Mouse (Mus musculus) embryonic facial prominence, embryonic 11.5 days (tissue): Measurements from ENCODE around the gene Selplg. TPM values are rescaled to one million over a fixed set of nuclear protein-coding genes. Genes with fewer than 3 reads are reported as not detected.

Experiments used
- ATAC-seq: fragments of 200-750 bp; cut with Nextera tagmentation; replicated peaks from 2 replicates; pipeline ENCODE4 v1.8.0; 2017; ENCODE audit warnings: low read depth; ENCODE audit not compliant: insufficient number of reproducible peaks, low FRiP score, low TSS enrichment
- DNase-seq: peaks from one replicate; pipeline ENCODE4 v3.0.0-alpha.2; 2015; ENCODE audit warnings: low spot score
- H3K27ac ChIP-seq: fragments of 300-500 bp; sonication (generic); replicated peaks from 2 replicates; pipeline ENCODE4 v1.5.1; 2014; ENCODE audit warnings: mild to moderate bottlenecking, low read depth, low read length, control low read depth
- H3K27me3 ChIP-seq: fragments of 300-500 bp; sonication (generic); 2 replicates; pipeline ENCODE4 v1.6.1; 2014; ENCODE audit warnings: mild to moderate bottlenecking, low read length, moderate library complexity, mixed read lengths; ENCODE audit not compliant: control insufficient read depth, insufficient read depth
- H3K36me3 ChIP-seq: fragments of 300-500 bp; sonication (generic); replicated peaks from 2 replicates; pipeline ENCODE4 v1.6.1; 2014; ENCODE audit warnings: low read depth, mild to moderate bottlenecking, low read length, moderate library complexity, mixed read lengths; ENCODE audit not compliant: control insufficient read depth, insufficient read depth
- H3K4me1 ChIP-seq: fragments of 300-500 bp; sonication (generic); 2 replicates; pipeline ENCODE4 v1.6.1; 2014; ENCODE audit warnings: low read length, mixed read lengths; ENCODE audit not compliant: control insufficient read depth, insufficient read depth
- H3K4me2 ChIP-seq: fragments of 300-500 bp; sonication (generic); 2 replicates; pipeline ENCODE4 v1.6.1; 2014; ENCODE audit warnings: low read depth, mild to moderate bottlenecking, control low read depth, low read length, moderate library complexity
- H3K4me3 ChIP-seq: fragments of 300-500 bp; sonication (generic); 2 replicates; pipeline ENCODE4 v1.5.1; 2014; ENCODE audit warnings: low read depth, low read length, control low read depth
- H3K9ac ChIP-seq: fragments of 300-500 bp; sonication (generic); replicated peaks from 2 replicates; pipeline ENCODE4 v1.6.1; 2014; ENCODE audit warnings: mild to moderate bottlenecking, control low read depth, low read length
- H3K9me3 ChIP-seq: fragments of 300-500 bp; sonication (generic); replicated peaks from 2 replicates; pipeline ENCODE4 v1.6.1; 2016; ENCODE audit warnings: mild to moderate bottlenecking, low read length, inconsistent platforms, mixed read lengths; ENCODE audit not compliant: control insufficient read depth
- WGBS: fragments of 180-500 bp; shearing (Covaris S2); extraction: QIAGEN DNeasy Blood & Tissue Kit; methylation state at CpG from one replicate; pipeline ENCODE4 v1.1.7; 2014; 5-methylcytosine and 5-hydroxymethylcytosine counted together
- polyA plus RNA-seq: library from polyadenylated mRNA; unstranded; fragments of >200 nt; fragmentation: Nextera tagmentation; extraction: Ambion mirVana; gene quantifications from 2 replicates; pipeline ENCODE4 v1.2.1, GENCODE M21; 2014

Gene Selplg
- polyA plus RNA-seq, 1 experiment from 2014 or later = 2.0 TPM

DNA sequence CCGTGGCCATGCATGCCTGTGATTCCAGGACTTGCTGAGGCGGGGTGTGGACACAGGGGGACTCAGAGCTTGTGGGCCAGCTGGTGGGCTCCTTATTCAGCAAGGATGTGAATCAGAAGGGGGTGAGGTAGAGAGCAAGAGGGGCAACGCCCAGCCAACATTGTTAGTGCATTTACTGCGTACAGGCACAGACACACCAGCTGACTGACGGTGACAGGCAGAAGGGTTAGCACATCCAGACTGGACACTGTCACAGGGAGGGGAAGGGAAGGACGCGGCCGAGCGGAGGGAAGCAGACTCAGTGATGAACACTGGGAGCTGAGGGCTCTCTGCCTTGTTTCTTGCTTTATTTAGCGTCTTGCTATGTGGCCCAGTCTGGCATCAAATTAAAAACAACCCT lies 21.1 kb upstream of the Selplg start:
- DNase-seq (no peak), ATAC-seq (no peak)
- 89% methylated on average over 10 of the region's 10 CpGs for WGBS
- Histone ChIP-seq H3K27ac (no peak overlapping the region), H3K9me3 (no peaks in the 10 kb centered on the region), H3K36me3 (peaks cover 3% of the 10 kb centered on the region), H3K4me2 (no peak overlapping the region), H3K27me3 (no peaks in the 10 kb centered on the region), H3K9ac (no peak overlapping the region; the same call in 1 of the 2 replicates), H3K4me1 (no peaks in the 10 kb centered on the region; the same call in 1 of the 2 replicates), H3K4me3 (no peak overlapping the region)

DNA sequence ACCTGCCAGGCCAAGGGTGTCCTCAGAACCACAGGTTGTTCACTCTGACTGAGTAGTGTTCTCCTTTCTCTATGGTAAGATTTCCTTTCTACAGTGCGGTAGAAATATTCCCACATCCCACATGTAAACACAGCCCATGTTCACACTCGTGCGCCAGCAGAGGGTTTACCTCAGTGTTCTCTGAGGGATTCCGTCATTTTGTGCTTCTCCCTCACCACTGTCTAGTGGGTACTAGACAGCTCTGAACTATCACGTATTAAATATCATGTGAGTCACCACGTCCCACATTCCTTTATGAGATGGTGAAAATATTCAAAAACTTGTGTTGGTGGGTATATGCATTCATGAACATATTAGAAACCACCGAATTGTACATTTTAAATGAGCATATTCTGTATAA lies 20.0 kb upstream of the Selplg start:
- H3K27ac ChIP-seq = no peak overlapping the region
- no peaks in the 10 kb centered on the region for H3K27me3 ChIP-seq
- no peak overlapping the region for H3K4me2 ChIP-seq
- H3K36me3 ChIP-seq = peaks cover 3% of the 10 kb centered on the region
- ATAC-seq (no peak), DNase-seq (no peak)
- no peaks in the 10 kb centered on the region; the same call in 1 of the 2 replicates for H3K4me1 ChIP-seq
- no peak overlapping the region for H3K4me3 ChIP-seq
- no peak overlapping the region for H3K9ac ChIP-seq
- no peaks in the 10 kb centered on the region for H3K9me3 ChIP-seq
- WGBS = 92% methylated on average over 7 of the region's 7 CpGs

DNA sequence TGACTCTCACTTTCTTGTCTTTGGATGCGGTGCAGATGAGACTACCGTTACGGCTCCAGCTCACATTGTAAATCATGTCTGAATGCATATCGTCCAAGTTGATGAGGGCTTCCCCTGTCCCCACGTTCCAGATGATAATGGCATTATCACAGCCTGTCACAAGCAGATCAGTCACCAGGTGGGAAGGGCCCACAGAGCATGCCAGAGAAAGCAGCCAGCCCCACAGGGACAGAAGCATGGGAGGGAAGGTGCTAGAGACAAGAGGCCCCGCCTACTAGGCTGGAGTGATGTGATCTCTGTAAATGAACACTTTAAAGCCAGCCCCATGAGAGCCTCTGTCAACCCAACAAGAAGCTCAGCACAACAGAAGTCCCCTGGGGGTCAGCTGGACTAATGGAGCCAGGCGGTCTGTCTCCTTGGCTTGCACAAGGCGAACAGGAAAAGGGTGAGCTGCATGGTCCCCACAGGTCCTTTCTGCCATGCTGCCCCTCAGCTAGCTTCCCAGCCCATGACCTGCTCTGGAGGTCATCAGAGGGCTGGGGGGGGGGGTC lies 18.3 kb upstream of the Selplg start:
- ATAC-seq (no peak), DNase-seq (no peak)
- Histone ChIP-seq H3K27ac (no peak overlapping the region), H3K4me2 (no peak overlapping the region), H3K4me3 (no peak overlapping the region), H3K27me3 (no peaks in the 10 kb centered on the region), H3K9me3 (no peaks in the 10 kb centered on the region), H3K9ac (no peak overlapping the region), H3K4me1 (no peaks in the 10 kb centered on the region), H3K36me3 (peaks cover 3% of the 10 kb centered on the region)
- 84% methylated on average over 8 of the region's 8 CpGs for WGBS

DNA sequence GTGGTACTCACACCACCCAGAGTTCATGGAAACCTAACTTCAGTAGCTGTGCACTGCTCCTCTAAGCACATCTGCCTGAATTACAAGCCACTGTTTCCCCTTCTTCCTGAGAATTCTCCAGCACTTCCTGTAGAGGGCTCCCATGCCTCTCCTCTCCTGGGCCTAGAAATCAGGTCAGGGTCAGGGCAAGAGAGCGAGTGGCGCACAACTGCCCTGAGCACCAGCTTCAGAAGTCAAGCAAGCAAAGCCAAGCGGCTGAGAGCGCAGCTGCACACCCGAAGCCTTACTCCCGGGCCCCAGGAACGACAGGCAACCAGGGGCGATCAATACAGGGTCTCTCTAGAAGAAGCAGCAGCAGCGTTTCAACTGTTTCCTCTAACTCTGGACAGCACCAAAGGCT lies 15.2 kb upstream of the Selplg start:
- Histone ChIP-seq H3K4me1 (no peaks in the 10 kb centered on the region), H3K4me3 (no peak overlapping the region), H3K27ac (no peak overlapping the region), H3K9ac (no peak overlapping the region), H3K9me3 (no peaks in the 10 kb centered on the region), H3K27me3 (no peaks in the 10 kb centered on the region), H3K4me2 (no peak overlapping the region), H3K36me3 (peaks cover 6% of the 10 kb centered on the region)
- 80% methylated on average over 9 of the region's 9 CpGs for WGBS
- DNase-seq (no peak), ATAC-seq (no peak)

DNA sequence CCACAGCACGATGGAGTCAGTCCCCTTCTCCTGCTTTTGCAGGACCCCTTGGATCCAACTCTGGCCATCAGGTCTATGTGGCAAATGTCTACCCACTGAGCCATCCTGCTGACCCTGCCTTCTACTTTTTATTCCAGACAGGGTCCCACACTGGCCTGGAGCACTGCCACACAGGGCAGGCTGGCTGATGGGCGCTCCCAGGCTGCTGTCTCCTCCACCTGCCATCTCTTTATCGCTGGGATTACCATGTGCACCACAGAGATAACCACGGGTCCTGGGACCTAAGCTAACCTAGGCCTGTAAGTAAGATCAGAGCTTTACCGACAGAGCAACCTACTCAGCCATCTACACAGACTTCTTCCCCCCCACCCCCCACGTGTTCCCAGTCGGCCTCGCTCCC lies 14.2 kb upstream of the Selplg start:
- no peak overlapping the region for H3K4me3 ChIP-seq
- H3K27ac ChIP-seq = no peak overlapping the region
- H3K9me3 ChIP-seq = no peaks in the 10 kb centered on the region
- no peak overlapping the region for H3K4me2 ChIP-seq
- DNase-seq = no peak
- H3K27me3 ChIP-seq = no peaks in the 10 kb centered on the region
- no peak overlapping the region for H3K9ac ChIP-seq
- 94% methylated on average over 8 of the region's 8 CpGs for WGBS
- no peaks in the 10 kb centered on the region for H3K4me1 ChIP-seq
- peaks cover 8% of the 10 kb centered on the region for H3K36me3 ChIP-seq
- ATAC-seq = no peak

DNA sequence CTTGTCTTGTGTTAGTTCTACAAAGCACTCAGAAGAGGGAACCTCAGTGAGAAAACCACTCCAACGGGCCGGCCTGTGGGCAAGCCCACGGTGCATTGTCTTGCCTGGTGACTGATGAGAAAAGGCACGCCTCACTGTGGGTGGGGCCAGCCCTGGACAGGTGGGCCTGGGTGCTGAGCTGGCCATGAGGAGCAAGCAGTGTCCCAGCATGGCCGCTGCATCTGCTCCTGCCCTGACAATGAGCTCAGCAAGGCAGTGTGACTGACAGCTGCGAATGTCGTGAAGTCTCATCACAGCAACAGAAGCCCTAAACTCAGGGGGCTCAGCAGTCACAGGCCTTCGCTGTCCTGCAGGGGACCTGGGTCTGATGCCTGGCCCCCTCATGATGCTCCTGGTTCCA lies 13.2 kb upstream of the Selplg start:
- no peak for ATAC-seq
- DNase-seq = no peak
- Histone ChIP-seq H3K9ac (no peak overlapping the region), H3K9me3 (no peaks in the 10 kb centered on the region), H3K36me3 (peaks cover 8% of the 10 kb centered on the region), H3K27me3 (no peaks in the 10 kb centered on the region), H3K4me2 (no peak overlapping the region), H3K4me3 (no peak overlapping the region), H3K27ac (no peak overlapping the region), H3K4me1 (no peaks in the 10 kb centered on the region)
- WGBS = 96% methylated on average over 8 of the region's 8 CpGs

DNA sequence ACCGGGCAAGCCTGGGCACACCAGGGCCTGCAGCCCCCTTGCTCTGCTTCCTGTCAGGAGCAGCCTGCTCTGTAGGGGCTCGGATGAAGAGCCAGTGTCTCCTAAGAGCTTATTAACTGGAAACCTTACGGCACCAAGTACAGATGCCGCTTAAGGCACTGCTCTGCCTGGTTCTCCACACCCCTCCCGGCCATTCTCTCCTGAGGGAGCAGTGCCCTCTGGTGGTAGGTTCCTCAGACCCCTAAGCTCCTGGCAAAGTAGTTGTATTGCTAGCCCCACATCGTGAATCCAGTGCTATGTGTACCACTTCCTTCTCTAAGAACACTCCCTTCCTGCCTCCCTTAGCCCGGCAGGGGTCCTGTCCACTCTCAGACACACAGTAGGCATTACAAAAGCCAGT lies 12.3 kb upstream of the Selplg start:
- H3K36me3 ChIP-seq = peaks cover 8% of the 10 kb centered on the region
- H3K4me2 ChIP-seq = no peak overlapping the region
- ATAC-seq (no peak), DNase-seq (peak; percentile 68)
- 72% methylated on average over 7 of the region's 7 CpGs for WGBS
- H3K9me3 ChIP-seq = no peaks in the 10 kb centered on the region
- H3K9ac ChIP-seq = no peak overlapping the region
- no peaks in the 10 kb centered on the region for H3K27me3 ChIP-seq
- no peaks in the 10 kb centered on the region for H3K4me1 ChIP-seq
- no peak overlapping the region for H3K4me3 ChIP-seq
- no peak overlapping the region for H3K27ac ChIP-seq

DNA sequence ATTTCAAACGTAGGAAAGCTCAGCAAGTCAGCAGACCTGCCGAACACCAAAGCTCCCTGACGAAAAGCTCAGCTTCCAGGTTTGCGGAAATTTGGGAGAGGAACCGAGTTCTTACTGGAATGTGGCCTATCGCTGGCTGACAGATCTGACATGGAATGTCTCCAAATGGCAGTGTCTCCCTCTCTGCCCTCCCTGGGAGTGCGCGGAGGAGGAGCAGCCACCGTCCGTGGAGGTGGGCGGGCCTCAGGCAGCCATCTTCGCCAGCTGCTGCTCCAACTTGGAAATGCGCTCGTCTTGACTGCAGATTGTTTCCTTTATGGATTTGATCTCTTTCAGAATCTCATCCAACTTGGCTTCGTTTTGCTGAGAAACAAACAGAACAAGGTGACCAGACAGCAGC lies 11.7 kb upstream of the Selplg start:
- Histone ChIP-seq H3K27ac (no peak overlapping the region), H3K36me3 (peaks cover 5% of the 10 kb centered on the region), H3K4me1 (no peaks in the 10 kb centered on the region), H3K9ac (no peak overlapping the region), H3K27me3 (no peaks in the 10 kb centered on the region), H3K4me2 (no peak overlapping the region), H3K9me3 (no peaks in the 10 kb centered on the region), H3K4me3 (no peak overlapping the region)
- no peak for DNase-seq
- ATAC-seq = no peak
- WGBS = 82% methylated on average over 15 of the region's 15 CpGs
